ENCODE assay signal across 9 mouse cellular contexts in the genomic region with DNA sequence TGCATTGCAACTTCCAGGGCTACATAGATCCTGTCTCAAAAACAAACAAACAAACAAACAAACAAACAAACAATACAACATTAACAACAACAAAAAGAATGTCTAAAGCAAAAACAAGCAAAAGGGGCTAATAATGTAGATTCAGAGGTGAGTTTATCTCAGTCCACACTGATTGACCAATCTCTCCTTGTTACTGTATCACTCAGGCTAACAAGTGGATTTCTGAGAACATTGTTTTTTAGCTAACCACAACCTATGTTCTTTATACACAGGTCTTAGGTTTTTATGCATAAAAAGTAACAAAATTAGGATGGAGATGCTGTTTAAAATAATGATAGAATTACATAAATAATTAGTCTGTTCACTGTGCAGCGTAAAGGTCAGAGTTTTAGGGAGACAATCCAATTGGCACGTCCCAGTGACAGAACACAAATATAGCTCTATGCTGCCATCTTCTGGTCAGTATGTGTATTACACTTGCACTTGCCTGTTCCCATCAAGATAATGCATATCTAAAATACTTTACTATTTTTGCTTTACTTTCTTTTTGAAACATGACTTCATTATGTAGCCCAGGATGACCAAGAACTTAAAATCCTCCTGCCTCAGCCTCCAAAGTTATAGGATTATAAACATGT. TPM values are rescaled to one million over a fixed set of nuclear protein-coding genes. Genes with fewer than 3 reads are reported as not detected.
A peak's percentile ranks its signal among the peaks of the same experiment; 100 is the strongest.
DNase-seq lines count a peak whose midpoint lies in the region; ATAC-seq lines count a peak whose summit lies in the region.
"Had no signal": no experiment of that assay in that cellular context is flagged by ENCODE, and none has a peak within 500 bp of the region (broad histone marks: within the 10 kb centered on the region; RNA-seq: fewer than 3 reads in every experiment).

No protein-coding gene starts in this region.

- H3K27ac ChIP-seq in intestine, embryonic 14.5 days (ENCODE audit: low read depth), result no peak overlapping the region
- no peak overlapping the region for H3K27ac ChIP-seq in intestine, embryonic 16.5 days (ENCODE audit: low read length)
- no peak overlapping the region for H3K27ac ChIP-seq in midbrain, embryonic 14.5 days (replicated peaks; ENCODE audit: low read depth, low read length)
- H3K27ac ChIP-seq: embryonic facial prominence, embryonic 13.5 days had no signal

- no peaks in the 10 kb centered on the region for H3K27me3 ChIP-seq in intestine, embryonic 14.5 days (replicated peaks; ENCODE audit: control insufficient read depth, insufficient read depth, low read length)
- no peaks in the 10 kb centered on the region for H3K27me3 ChIP-seq in intestine, embryonic 16.5 days (replicated peaks; ENCODE audit: control insufficient read depth, insufficient read depth, low read length)
- H3K27me3 ChIP-seq in midbrain, embryonic 14.5 days (ENCODE audit: control insufficient read depth, insufficient read depth, low read length), result no peaks in the 10 kb centered on the region
- H3K27me3 ChIP-seq: embryonic facial prominence, embryonic 13.5 days had no signal

- no peaks in the 10 kb centered on the region for H3K36me3 ChIP-seq in intestine, embryonic 14.5 days (ENCODE audit: control insufficient read depth, insufficient read depth, low read length)
- no peaks in the 10 kb centered on the region for H3K36me3 ChIP-seq in intestine, embryonic 16.5 days (ENCODE audit: control insufficient read depth, insufficient read depth, low read length)
- no peaks in the 10 kb centered on the region for H3K36me3 ChIP-seq in midbrain, embryonic 14.5 days (ENCODE audit: control insufficient read depth, insufficient read depth, low read length)
- H3K36me3 ChIP-seq: embryonic facial prominence, embryonic 13.5 days had no signal

- H3K4me3 ChIP-seq in intestine, embryonic 14.5 days (ENCODE audit: low read depth, low read length), result no peak overlapping the region
- H3K4me3 ChIP-seq in intestine, embryonic 16.5 days (ENCODE audit: low read length), result no peak overlapping the region
- H3K4me3 ChIP-seq in midbrain, embryonic 14.5 days (replicated peaks; ENCODE audit: low read depth, low read length), result no peak overlapping the region
- H3K4me3 ChIP-seq: embryonic facial prominence, embryonic 13.5 days had no signal

- 8% methylated on average over 2 of the region's 2 CpGs for WGBS in intestine, embryonic 14.5 days
- WGBS in intestine, embryonic 16.5 days, result 2% methylated on average over 2 of the region's 2 CpGs
- WGBS in midbrain, embryonic 14.5 days, result 5% methylated on average over 2 of the region's 2 CpGs

- H3K4me1 ChIP-seq in intestine, embryonic 14.5 days (replicated peaks; ENCODE audit: control insufficient read depth, insufficient read depth, low read length), result no peaks in the 10 kb centered on the region
- H3K4me1 ChIP-seq in intestine, embryonic 16.5 days (ENCODE audit: control insufficient read depth, insufficient read depth, low read length), result no peaks in the 10 kb centered on the region
- H3K4me1 ChIP-seq in midbrain, embryonic 14.5 days (ENCODE audit: control insufficient read depth, insufficient read depth, low read length), result no peaks in the 10 kb centered on the region

- no peak overlapping the region for H3K4me2 ChIP-seq in intestine, embryonic 14.5 days (ENCODE audit: low read length)
- H3K4me2 ChIP-seq in intestine, embryonic 16.5 days (ENCODE audit: low read depth, low read length), result no peak overlapping the region
- no peak overlapping the region for H3K4me2 ChIP-seq in midbrain, embryonic 14.5 days (ENCODE audit: low read length)
- H3K4me2 ChIP-seq: embryonic facial prominence, embryonic 13.5 days had no signal

- DNase-seq in intestine, embryonic 14.5 days (ENCODE audit: low spot score), result peak; percentile 61
- DNase-seq in B cell, adult 2 months, result peak; percentile 60 to 62
- DNase-seq in MN1 (ENCODE audit: low spot score), result peak; percentile 74
- peak; percentile 76 for DNase-seq in embryo, embryonic 11 days
- peak; percentile 66 for DNase-seq in kidney, postnatal 10 days
- peak; percentile 87 for DNase-seq in midbrain, embryonic 14.5 days
- no peak for DNase-seq in urinary bladder, postnatal 4 days (ENCODE audit: low spot score in 2 of 2)

- no peak overlapping the region for H3K9ac ChIP-seq in intestine, embryonic 14.5 days (ENCODE audit: low read length)
- H3K9ac ChIP-seq in intestine, embryonic 16.5 days (ENCODE audit: low read depth, low read length), result no peak overlapping the region
- H3K9ac ChIP-seq in midbrain, embryonic 14.5 days (replicated peaks; ENCODE audit: low read length), result no peak overlapping the region
- H3K9ac ChIP-seq: embryonic facial prominence, embryonic 13.5 days had no signal

- peak; percentile 53; the same call in 1 of the 2 replicates for ATAC-seq in intestine, embryonic 14.5 days (replicated peaks; ENCODE audit: low FRiP score, low TSS enrichment, low read depth)
- no peak for ATAC-seq in intestine, embryonic 16.5 days
- ATAC-seq in midbrain, embryonic 14.5 days (ENCODE audit: low FRiP score, low TSS enrichment), result no peak

- H3K9me3 ChIP-seq in intestine, embryonic 14.5 days (ENCODE audit: control insufficient read depth, low read length), result no peaks in the 10 kb centered on the region
- no peaks in the 10 kb centered on the region for H3K9me3 ChIP-seq in intestine, embryonic 16.5 days (ENCODE audit: control insufficient read depth, low read length)
- H3K9me3 ChIP-seq in midbrain, embryonic 14.5 days (ENCODE audit: control insufficient read depth, low read length), result no peaks in the 10 kb centered on the region
- H3K9me3 ChIP-seq: embryonic facial prominence, embryonic 13.5 days had no signal

RNA-seq across cellular contexts. Expression of a gene that starts 20.8 kb away (rescaled TPM):
- polyA plus RNA-seq in intestine, embryonic 14.5 days (2014; fragmentation: Nextera tagmentation; extraction: Ambion mirVana), result 69.1 and 70.4 TPM in 2 replicates
- polyA plus RNA-seq in intestine, embryonic 16.5 days (2015; fragmentation: Nextera tagmentation; extraction: Ambion mirVana), result 48.2 and 49.1 TPM in 2 replicates
- polyA plus RNA-seq in midbrain, embryonic 14.5 days (2014; fragmentation: Nextera tagmentation; extraction: Ambion mirVana), result 91.8 and 98.1 TPM in 2 replicates

Comparison
In these comparisons a context has a peak if more than half of its experiments do, and no peak if none do; other contexts are left out.
1. DNase-seq: peak in intestine, embryonic 14.5 days (single experiment), B cell, adult 2 months (2 of 2), MN1 (single experiment), embryo, embryonic 11 days (single experiment), kidney, postnatal 10 days (single experiment) and midbrain, embryonic 14.5 days (single experiment); none in urinary bladder, postnatal 4 days (0 of 2).